Mouse (Mus musculus) layer of hippocampus, postnatal 10 days (tissue): Measurements from ENCODE around the gene Palmd. TPM values are rescaled to one million over a fixed set of nuclear protein-coding genes. Genes with fewer than 3 reads are reported as not detected.

Experiments
- DNase-seq, 2 experiments: peaks; one replicate each; pipeline ENCODE4 v3.0.0; 2021; ENCODE audit warnings: low spot score in 2 of 2
- total RNA-seq, 2 experiments: library from RNA; stranded (reverse); gene quantifications; 2 replicates each; pipeline ENCODE4 v1.2.3; 2021

Gene Palmd
- total RNA-seq, 2 experiments from 2014 or later = 36.4 to 36.7 TPM

DNA sequence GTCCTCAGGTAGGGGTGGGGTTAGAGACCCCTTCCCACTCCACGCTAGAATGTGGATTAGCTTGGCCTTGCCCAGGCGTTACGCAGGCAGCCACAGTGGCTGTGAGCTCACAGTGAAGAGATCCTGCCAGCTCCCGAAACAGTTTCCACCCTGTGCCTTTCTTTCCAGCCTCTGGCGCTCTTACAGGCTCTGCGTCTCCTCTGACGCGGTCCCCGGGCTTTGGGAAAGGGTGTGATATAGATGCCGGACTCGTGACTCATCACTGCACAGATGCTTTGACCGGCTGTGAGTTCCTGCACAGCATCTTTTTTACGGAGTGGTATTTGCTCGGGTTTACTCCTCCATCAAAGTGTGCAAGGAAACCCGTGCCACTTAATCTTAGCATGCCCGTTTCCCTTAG lies 62.9 kb downstream of the Palmd start:
- peak; percentile 21 to 53 for DNase-seq

DNA sequence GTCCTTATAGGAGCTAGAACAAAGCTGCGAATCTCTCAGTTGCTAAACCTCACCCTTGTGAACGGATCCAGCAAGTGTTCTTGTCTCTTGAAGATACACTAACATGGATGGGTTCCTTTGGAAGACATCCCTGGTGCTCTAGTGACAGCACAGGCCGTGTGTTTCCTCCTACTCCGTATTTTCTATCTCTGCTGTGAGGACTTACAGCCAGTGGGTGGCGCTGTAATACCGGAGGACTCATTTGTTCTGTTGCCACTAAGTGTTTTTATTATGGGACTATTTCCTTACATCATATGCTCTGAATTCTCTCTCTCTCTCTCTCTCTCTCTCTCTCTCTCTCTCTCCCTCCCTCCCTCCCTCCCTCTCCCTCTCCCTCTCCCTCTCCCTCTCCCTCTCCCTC lies 64.6 kb downstream of the Palmd start:
- peak; percentile 89 to 90 for DNase-seq

DNA sequence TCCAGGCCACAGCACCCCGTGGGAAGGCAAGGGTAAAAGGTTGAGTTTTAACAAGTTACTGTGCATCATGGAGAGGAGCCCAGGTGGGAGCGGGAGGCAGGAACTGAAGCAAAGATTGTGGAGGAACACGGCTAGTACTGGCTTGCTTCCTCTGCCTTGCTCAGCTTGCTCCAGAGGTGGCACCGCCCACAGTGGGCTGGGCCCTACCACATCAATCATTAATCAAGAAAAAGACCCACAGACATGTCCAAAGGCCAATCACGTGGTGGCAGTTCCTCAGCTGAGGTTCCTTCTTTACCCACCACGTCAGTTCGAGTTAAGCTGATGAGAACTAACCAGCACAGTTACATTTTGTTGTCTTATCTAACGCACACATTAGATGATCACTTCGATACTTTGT lies 75.9 kb downstream of the Palmd start:
- no peak for DNase-seq

DNA sequence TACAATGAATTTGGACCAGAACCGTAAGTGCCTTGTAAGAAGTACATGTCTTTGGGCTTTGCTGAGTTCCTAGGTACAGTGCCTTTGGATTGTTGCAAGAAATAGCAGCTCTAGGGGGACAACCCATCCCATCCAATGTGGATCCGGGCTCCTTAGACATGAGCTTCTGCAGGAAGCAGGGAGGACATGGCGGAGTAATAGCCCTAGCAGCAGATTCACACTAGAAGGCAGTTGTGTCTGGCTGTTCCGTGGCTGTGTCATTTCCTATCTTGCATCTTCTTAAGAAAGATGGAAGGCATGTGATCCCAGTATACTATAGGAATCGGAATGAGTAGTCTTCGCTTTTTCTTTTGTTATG lies 76.6 kb downstream of the Palmd start:
- DNase-seq = no peak

DNA sequence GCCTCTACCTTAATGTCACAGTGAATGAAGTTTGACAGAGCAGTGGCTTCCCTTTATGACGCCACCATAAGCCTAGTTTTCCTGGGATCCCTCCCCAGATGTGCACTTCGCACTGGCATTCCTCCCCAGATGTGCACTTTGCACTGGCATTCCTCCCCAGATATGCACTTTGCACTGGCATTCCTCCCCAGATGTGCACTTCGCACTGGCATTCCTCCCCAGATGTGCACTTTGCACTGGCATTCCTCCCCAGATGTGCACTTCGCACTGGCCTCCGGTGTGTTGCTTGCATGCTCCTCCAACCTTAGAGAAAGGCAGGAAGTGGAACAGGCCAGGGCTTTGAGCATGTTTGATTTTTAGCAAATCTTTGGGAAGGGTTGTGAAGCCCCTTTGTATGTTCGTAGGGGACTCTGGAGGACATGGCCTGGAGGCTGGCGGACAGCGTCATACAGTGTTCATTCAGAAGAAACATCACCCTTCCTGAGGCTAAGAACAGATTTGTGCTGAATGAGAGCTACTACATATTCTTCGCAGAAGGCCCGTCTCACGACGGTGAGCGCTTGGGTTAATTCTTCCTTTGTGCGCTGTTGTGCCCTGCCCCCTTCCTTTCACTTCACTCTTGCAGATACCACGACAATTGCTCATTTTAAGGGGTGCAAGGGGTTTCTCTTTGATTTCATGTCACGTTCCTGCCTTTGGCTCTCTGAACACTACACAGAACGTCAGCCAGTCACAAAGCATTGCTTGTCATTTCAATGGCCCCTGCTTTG lies 77.2 kb downstream of the Palmd start:
- DNase-seq = no peak

DNA sequence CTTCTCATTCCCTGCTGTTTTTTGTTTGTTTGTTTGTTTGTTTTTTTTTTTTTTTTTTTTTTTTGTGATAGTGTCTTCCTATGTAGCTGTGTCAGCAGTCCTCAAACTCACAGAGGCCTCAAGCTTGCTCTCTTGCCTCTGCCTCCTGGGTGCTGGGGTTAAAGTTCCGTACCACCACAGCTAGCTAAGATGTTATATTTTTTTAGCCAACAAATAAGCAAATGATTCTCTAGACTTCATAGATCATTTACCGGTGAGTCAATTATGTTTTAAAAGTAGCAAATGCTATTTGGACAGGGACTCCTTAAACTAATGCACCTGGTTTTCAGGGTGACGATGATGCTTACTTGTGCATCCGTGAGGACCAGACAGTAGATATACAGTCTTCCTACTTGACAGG lies 78.2 kb downstream of the Palmd start:
- DNase-seq = no peak

DNA sequence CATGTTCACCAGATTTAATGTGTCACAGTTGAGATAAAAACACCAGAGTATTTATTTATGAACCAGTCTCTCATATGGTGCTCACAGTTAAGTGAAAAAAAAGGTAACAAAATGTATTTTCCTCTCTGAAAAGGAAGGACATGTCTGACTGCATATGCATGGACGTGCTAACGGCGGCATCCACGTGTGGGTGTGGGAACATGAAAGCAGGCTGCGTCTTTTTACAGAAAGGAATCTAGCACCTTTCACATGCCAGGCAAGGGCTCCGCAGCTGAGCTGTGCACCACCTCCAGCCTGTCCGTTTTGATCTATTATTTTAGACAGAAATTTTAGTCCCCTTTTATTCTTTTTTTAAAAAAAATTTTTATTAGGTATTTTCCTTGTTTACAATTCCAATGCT lies 79.4 kb downstream of the Palmd start:
- DNase-seq = no peak

DNA sequence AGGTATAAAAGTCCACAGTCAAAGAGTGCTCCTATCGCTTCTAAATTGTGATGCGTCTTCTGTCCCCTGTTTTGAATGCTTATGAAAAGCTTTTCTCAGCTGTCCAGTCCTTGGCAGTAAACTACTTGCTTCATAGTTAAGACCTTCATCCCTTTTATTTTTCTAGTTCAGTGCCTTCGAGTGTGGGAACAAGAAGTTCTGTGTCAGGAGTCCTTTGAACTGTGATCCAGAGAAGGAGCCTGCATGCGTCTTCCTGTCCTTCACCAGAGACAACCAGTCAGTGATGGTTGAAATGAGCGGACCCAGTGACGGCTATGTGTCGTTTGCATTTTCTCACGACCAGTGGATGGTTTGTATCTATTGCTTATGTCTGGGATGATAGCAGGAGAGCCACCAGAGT lies 83.8 kb downstream of the Palmd start:
- DNase-seq = no peak

DNA sequence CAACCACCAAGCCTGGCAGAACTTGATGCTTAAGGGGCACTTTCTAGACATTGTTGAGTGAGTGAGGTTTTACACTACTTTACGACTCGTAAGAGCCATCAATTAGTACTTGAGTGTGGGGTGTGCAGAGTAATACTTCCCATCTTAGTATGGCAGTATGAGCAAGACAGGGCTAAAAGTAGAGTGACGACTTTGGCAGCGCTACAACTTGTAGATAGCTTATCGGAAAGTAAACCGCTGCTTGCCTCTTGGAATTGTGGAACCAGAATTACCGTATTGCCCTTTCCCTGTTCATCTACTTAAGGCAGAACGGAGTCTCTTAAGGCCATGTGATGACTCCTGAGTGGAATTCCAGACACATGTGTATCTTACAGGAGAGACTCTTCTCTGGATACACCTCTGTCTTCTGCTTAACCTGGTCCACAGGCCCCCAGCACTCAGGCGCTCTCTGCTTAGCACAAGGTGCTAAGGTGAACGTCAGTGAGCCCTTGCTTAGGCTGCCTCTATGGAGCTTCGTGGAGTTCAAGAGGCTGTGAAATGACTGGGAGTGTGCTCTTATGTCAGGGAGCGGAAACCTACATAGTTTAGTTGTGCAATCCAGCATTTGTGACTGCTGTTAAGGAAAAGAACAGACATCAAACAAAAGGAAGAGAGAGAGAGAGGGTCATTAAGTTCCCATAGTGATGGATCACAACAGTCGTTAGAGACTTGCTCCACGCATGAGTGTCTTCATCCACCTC lies 86.4 kb downstream of the Palmd start:
- DNase-seq = no peak

DNA sequence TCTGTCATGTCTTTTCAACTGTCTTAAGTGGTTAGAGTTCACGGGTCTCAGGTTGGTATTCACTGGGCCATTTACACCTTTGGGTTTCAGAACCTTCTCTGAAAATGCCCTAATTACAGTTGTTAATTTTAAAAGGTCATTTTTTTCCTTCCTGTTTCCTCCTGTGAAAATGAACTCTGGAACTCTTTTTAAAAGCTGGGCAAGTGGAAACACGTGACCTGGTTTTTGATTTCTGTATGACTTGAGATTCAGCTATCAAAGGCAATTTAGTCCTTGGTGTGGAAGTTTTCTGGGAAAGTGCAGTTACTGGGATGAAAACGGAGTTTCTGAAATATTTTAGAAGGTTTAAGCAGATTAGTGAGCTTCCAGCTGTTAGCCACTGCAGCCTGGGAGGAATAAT lies 98.4 kb downstream of the Palmd start:
- DNase-seq = no peak

Other genes starting within 250 kb of the Palmd start
- 10 to 100 TPM; 28.6 to 31.0 TPM for gene Agl, start 160.8 kb downstream of the Palmd start, total RNA-seq
- gene Frrs1, start 109.5 kb downstream of the Palmd start, total RNA-seq = 1 to 10 TPM; 1.7 to 2.5 TPM
- not detected for gene 4930455H04Rik, start 720 bp downstream of the Palmd start, total RNA-seq